Mouse (Mus musculus) liver, adult 2 months (tissue): ENCODE measurements around the gene Mogs.

ENCODE experiments used
- CTCF ChIP-seq: fragments of 200-500 bp; IDR thresholded peaks from 2 replicates; pipeline ENCODE4 v1.5.1; 2011; ENCODE audit warnings: low read depth, low read length, control low read depth
- POLR2A ChIP-seq: fragments of 200-500 bp; IDR thresholded peaks from 2 replicates; pipeline ENCODE4 v1.6.1; 2011; ENCODE audit warnings: low read length, control low read depth; ENCODE audit not compliant: insufficient read depth; ENCODE audit errors: extremely low read depth

- TF ChIP-seq POLR2A = no peak
- no peak for TF ChIP-seq CTCF
Observed at GRCm38 (mm10) chr6:83155552-83156238, 40.4 kb downstream of the Mogs start.
